Mouse (Mus musculus) midbrain, embryonic 13.5 days (tissue): ENCODE results near the gene Lrig3. TPM values are rescaled to one million over a fixed set of nuclear protein-coding genes. Genes with fewer than 3 reads are reported as not detected.

Source experiments
- ATAC-seq: fragments of 200-750 bp; cut with Nextera tagmentation; 2 replicates; pipeline ENCODE4 v1.8.0; 2017; ENCODE audit warnings: mild to moderate bottlenecking, moderate TSS enrichment, moderate library complexity
- H3K27ac ChIP-seq: fragments of 300-500 bp; sonication (generic); 2 replicates; pipeline ENCODE4 v1.5.1; 2015; ENCODE audit warnings: inconsistent platforms, mild to moderate bottlenecking, moderate library complexity
- H3K27me3 ChIP-seq: fragments of 300-500 bp; sonication (generic); 2 replicates; pipeline ENCODE4 v1.6.1; 2015; ENCODE audit warnings: mild to moderate bottlenecking, inconsistent platforms
- H3K36me3 ChIP-seq: fragments of 300-500 bp; sonication (generic); 2 replicates; pipeline ENCODE4 v1.6.1; 2015; ENCODE audit warnings: mild to moderate bottlenecking, inconsistent platforms
- H3K4me1 ChIP-seq: fragments of 300-500 bp; sonication (generic); replicated peaks from 2 replicates; pipeline ENCODE4 v1.6.1; 2015; ENCODE audit warnings: inconsistent platforms
- H3K4me2 ChIP-seq: fragments of 300-500 bp; sonication (generic); replicated peaks from 2 replicates; pipeline ENCODE4 v1.6.1; 2015; ENCODE audit warnings: moderate library complexity, mild to moderate bottlenecking, inconsistent platforms
- H3K4me3 ChIP-seq: fragments of 300-500 bp; sonication (generic); replicated peaks from 2 replicates; pipeline ENCODE4 v1.5.1; 2015; ENCODE audit warnings: mild to moderate bottlenecking, inconsistent platforms
- H3K9ac ChIP-seq: fragments of 300-500 bp; sonication (generic); replicated peaks from 2 replicates; pipeline ENCODE4 v1.6.1; 2015; ENCODE audit warnings: mild to moderate bottlenecking, inconsistent platforms
- H3K9me3 ChIP-seq: fragments of 300-500 bp; sonication (generic); 2 replicates; pipeline ENCODE4 v1.6.1; 2016; ENCODE audit warnings: mild to moderate bottlenecking, inconsistent platforms
- WGBS: fragments of 180-500 bp; shearing (Covaris S2); methylation state at CpG from one replicate; pipeline ENCODE4 v1.1.7; 2015; 5-methylcytosine and 5-hydroxymethylcytosine counted together
- polyA plus RNA-seq: library from polyadenylated mRNA; unstranded; fragments of >200 nt; fragmentation: Nextera tagmentation; extraction: Ambion mirVana; gene quantifications from 2 replicates; pipeline ENCODE4 v1.2.1, GENCODE M21; 2015

Gene Lrig3
- polyA plus RNA-seq, 1 experiment from 2014 or later: 4.0 TPM

DNA sequence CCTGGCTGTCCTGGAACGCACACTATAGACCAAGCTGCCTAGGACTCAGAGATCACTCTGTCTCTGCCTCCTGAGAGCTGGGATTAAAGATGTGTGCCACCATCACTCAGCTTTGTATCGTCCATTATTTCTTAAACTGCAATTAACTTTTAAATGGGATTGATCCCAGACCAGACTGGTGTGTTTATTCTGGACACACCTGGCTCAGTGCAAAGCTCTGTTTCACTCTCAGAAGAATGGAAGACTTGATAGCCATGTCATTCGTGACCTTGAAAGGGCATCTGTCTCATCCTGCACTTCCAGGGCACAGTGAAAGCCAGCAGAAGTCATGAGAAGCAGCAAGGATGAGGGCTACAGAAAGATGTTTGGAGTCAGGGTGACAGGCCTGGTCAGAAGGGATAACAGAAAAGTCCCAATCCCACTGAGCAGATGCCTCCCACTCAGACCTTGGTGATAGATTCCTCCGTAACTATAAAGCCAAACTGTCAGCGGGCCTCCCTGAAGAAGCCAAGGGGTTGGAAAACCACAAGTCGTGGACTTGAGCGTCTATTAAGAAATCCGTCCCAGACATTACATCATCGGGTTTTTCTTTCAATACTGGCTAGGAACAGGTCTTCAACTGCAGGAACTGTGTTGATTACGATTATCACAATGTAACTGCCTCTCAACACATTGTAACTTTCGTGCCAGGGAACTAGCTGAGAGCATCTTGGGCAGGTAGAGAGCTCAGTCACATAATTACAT is 25.5 kb upstream of the Lrig3 start:
- H3K9me3 ChIP-seq: no peaks in the 10 kb centered on the region
- no peak for ATAC-seq
- WGBS: 76% methylated on average over 11 of the region's 11 CpGs
- no peak overlapping the region for H3K4me2 ChIP-seq
- H3K4me3 ChIP-seq: no peak overlapping the region
- no peaks in the 10 kb centered on the region for H3K27me3 ChIP-seq
- no peak overlapping the region for H3K9ac ChIP-seq
- peaks cover 28% of the 10 kb centered on the region for H3K4me1 ChIP-seq
- no peaks in the 10 kb centered on the region for H3K36me3 ChIP-seq
- H3K27ac ChIP-seq: no peak overlapping the region

DNA sequence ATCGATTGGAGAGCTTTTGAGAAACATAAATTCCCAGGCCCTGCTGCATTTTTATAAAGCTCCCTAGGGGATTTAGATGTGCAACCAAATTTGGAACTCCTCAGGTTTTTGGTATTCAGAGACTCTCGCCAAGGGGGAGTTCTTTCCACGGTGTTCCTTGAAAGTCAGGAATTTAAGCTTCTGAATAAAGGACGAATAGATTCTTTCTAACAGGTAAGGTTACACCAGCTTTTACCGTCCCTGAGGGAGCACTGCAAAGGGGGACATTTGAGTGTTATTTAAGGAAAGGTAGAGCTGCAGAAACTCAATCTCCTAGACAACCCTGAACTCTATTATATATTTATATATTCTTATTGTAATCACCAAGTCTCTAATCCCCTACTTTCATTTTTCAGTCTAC is 22.9 kb upstream of the Lrig3 start:
- Histone ChIP-seq H3K9me3 (no peaks in the 10 kb centered on the region), H3K27ac (no peak overlapping the region), H3K4me2 (no peak overlapping the region), H3K9ac (no peak overlapping the region), H3K4me1 (peaks cover 33% of the 10 kb centered on the region), H3K36me3 (no peaks in the 10 kb centered on the region), H3K4me3 (no peak overlapping the region), H3K27me3 (no peaks in the 10 kb centered on the region)
- WGBS: 26% methylated on average over 5 of the region's 5 CpGs
- no peak for ATAC-seq

GRCm38 (mm10) chr10:125944762-125945504 is 21.0 kb upstream of the Lrig3 start:
- ATAC-seq: no peak
- H3K36me3 ChIP-seq: no peaks in the 10 kb centered on the region
- no peak overlapping the region for H3K27ac ChIP-seq
- WGBS: 34% methylated on average over 11 of the region's 11 CpGs
- H3K4me2 ChIP-seq: no peak overlapping the region
- no peaks in the 10 kb centered on the region for H3K9me3 ChIP-seq
- H3K4me1 ChIP-seq: peaks cover 43% of the 10 kb centered on the region
- H3K4me3 ChIP-seq: no peak overlapping the region
- H3K9ac ChIP-seq: no peak overlapping the region
- no peaks in the 10 kb centered on the region for H3K27me3 ChIP-seq

DNA sequence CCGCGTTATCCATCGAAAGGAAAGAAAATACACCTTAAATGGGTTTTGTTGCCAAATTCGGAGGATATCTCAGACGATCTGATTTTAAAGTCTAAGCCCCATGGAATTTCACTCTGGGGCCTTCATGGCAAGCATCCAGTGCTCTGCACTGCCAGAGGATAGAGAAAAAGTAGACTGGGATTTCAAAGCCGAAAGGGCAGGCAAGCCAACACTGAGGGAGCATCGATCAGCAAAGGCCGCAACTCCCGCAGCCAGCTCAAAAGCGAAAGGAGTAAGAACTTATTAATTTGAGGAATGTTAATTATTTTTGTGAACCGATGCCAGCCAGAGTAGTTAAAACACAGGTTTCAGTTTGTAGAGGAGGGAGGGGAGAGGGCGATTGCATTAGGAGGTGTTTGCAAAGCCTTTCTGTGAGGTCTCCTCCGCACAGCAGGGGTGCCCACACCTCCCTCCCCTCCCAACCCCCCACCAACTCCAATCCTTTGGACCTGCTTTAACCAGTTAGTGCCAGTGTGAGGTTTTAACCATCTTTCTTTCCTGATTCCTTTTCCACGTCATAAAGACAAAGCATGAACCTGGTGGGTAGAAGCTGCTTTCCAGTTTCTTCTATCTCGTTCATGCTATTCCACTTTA is 17.0 kb upstream of the Lrig3 start:
- H3K36me3 ChIP-seq: no peaks in the 10 kb centered on the region
- H3K4me2 ChIP-seq: 0 out of 2 replicates have a peak overlapping the region, but pooled peaks have one; percentile 6
- peaks cover 26% of the 10 kb centered on the region for H3K4me1 ChIP-seq
- ATAC-seq: no peak
- no peaks in the 10 kb centered on the region for H3K27me3 ChIP-seq
- H3K9ac ChIP-seq: no peak overlapping the region
- H3K4me3 ChIP-seq: no peak overlapping the region
- no peak overlapping the region for H3K27ac ChIP-seq
- no peaks in the 10 kb centered on the region for H3K9me3 ChIP-seq
- WGBS: 41% methylated on average over 15 of the region's 15 CpGs

DNA sequence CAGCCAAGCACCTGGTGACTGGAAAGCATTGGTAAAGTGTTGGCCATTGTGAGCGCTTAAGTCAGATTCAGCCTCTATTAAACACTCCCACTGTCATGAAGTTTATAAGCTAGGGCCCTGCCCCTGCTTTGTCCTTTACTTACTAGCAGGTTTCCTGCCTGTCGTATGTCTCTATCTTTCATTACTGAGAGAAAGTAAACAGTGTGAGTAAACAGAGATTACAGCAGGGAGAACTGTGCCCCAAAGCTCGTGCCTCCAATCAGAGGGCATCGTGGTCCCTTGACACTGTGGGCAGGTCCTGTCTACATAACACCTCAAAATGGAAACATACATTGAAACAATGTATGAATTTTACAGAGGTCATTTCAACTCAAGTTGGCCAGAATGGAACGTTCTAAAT is 14.3 kb upstream of the Lrig3 start:
- H3K9ac ChIP-seq: no peak overlapping the region
- H3K4me2 ChIP-seq: no peak overlapping the region
- WGBS: 84% methylated on average over 5 of the region's 5 CpGs
- H3K27me3 ChIP-seq: no peaks in the 10 kb centered on the region
- no peak overlapping the region for H3K27ac ChIP-seq
- no peak overlapping the region for H3K4me3 ChIP-seq
- H3K36me3 ChIP-seq: no peaks in the 10 kb centered on the region
- no peaks in the 10 kb centered on the region for H3K9me3 ChIP-seq
- no peak for ATAC-seq
- peaks cover 16% of the 10 kb centered on the region for H3K4me1 ChIP-seq

GRCm38 (mm10) chr10:125954343-125954742 is 11.6 kb upstream of the Lrig3 start:
- Histone ChIP-seq H3K9ac (no peak overlapping the region), H3K4me1 (peaks cover under 1% of the 10 kb centered on the region; the same call in 1 of the 2 replicates), H3K9me3 (no peaks in the 10 kb centered on the region), H3K4me3 (no peak overlapping the region), H3K36me3 (no peaks in the 10 kb centered on the region), H3K4me2 (no peak overlapping the region), H3K27ac (no peak overlapping the region), H3K27me3 (no peaks in the 10 kb centered on the region)
- ATAC-seq: no peak
- 91% methylated on average over 7 of the region's 7 CpGs for WGBS

DNA sequence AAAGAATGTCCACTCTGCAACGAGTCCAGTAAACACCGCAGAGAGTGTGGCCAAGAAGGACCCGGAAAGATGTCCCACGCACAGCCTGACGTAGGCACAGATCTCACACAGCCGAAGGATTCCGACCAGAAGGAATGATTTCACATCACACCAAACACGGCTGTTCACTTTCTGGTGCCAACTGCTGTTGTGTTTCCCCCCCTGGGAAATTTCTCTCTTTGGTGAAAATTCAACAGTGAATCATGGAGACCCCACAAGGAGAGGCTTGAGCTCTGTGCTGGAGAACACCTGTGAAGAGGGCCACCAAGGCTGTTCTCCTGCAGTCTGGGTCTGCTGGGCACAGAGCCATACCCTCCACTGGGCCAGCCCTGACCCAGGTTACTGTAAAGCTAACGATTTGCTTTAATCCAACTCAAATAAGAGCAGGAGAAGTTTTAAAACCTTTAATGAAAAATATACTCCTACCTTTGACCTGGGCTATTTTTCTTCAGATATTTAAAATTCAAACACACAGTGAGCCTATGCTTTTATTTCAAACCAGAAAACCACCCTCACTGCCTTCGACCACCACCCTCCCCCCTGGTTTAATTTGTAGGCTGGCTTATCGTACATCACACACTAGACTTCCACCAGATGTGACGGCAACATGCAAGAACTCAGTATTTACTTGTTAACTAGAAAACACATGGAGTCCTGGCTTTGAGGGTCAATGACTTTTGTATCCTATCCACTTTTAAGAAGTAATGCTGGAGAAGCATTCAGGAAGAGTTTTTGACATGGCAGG is 11.0 kb upstream of the Lrig3 start:
- Histone ChIP-seq H3K4me1 (no peaks in the 10 kb centered on the region), H3K4me2 (no peak overlapping the region), H3K27me3 (no peaks in the 10 kb centered on the region), H3K4me3 (no peak overlapping the region), H3K9ac (no peak overlapping the region), H3K36me3 (no peaks in the 10 kb centered on the region), H3K27ac (no peak overlapping the region), H3K9me3 (no peaks in the 10 kb centered on the region)
- WGBS: 87% methylated on average over 12 of the region's 12 CpGs
- ATAC-seq: no peak

GRCm38 (mm10) chr10:125961411-125962107 is 4.4 kb upstream of the Lrig3 start:
- no peak for ATAC-seq
- Histone ChIP-seq H3K27me3 (no peaks in the 10 kb centered on the region), H3K4me2 (no peak overlapping the region), H3K4me1 (peaks cover 6% of the 10 kb centered on the region), H3K9me3 (no peaks in the 10 kb centered on the region), H3K36me3 (no peaks in the 10 kb centered on the region), H3K9ac (no peak overlapping the region), H3K27ac (no peak overlapping the region), H3K4me3 (no peak overlapping the region)
- 71% methylated on average over 9 of the region's 9 CpGs for WGBS

- H3K9me3 ChIP-seq: no peaks in the 10 kb centered on the region
- ATAC-seq: no peak
- no peak overlapping the region for H3K4me2 ChIP-seq
- no peak overlapping the region for H3K9ac ChIP-seq
- H3K27ac ChIP-seq: no peak overlapping the region
- H3K36me3 ChIP-seq: no peaks in the 10 kb centered on the region
- H3K27me3 ChIP-seq: no peaks in the 10 kb centered on the region
- peaks cover 37% of the 10 kb centered on the region for H3K4me1 ChIP-seq
- 85% methylated on average over 3 of the region's 3 CpGs for WGBS
- H3K4me3 ChIP-seq: no peak overlapping the region
These were observed 1.3 kb upstream of the Lrig3 start for GRCm38 (mm10) chr10:125964709-125965108.

GRCm38 (mm10) chr10:125966481-125967251 is 698 bp downstream of the Lrig3 start:
- peak overlapping the region; percentile 96 for H3K4me2 ChIP-seq
- under 1% methylated on average over 51 of the region's 59 CpGs for WGBS
- H3K27ac ChIP-seq: peak overlapping the region; percentile 71
- H3K9ac ChIP-seq: peak overlapping the region; percentile 80
- H3K4me3 ChIP-seq: peak overlapping the region; percentile 78
- H3K27me3 ChIP-seq: no peaks in the 10 kb centered on the region
- ATAC-seq: peak; percentile 76
- no peaks in the 10 kb centered on the region for H3K36me3 ChIP-seq
- peaks cover 46% of the 10 kb centered on the region for H3K4me1 ChIP-seq
- H3K9me3 ChIP-seq: no peaks in the 10 kb centered on the region
